Mouse (Mus musculus): Measurements from ENCODE around the gene Cpne5. TPM values are rescaled to one million over a fixed set of nuclear protein-coding genes. Genes with fewer than 3 reads are reported as not detected.

The Cpne5 gene
- under 1 TPM in 1 of 2 experiments, not detected in 1; 0.40 TPM for total RNA-seq (2023)

GRCm38 (mm10) chr17:29237772-29238420 is at the start of gene Cpne5:
Gene Cpne5 (minus strand): TSS chr17:29238167.

GRCm38 (mm10) chr17:29268682-29269348 is 30.8 kb upstream of the Cpne5 start, which contains the start of gene BC004004:
Gene BC004004 (plus strand): TSS chr17:29268788.

DNA sequence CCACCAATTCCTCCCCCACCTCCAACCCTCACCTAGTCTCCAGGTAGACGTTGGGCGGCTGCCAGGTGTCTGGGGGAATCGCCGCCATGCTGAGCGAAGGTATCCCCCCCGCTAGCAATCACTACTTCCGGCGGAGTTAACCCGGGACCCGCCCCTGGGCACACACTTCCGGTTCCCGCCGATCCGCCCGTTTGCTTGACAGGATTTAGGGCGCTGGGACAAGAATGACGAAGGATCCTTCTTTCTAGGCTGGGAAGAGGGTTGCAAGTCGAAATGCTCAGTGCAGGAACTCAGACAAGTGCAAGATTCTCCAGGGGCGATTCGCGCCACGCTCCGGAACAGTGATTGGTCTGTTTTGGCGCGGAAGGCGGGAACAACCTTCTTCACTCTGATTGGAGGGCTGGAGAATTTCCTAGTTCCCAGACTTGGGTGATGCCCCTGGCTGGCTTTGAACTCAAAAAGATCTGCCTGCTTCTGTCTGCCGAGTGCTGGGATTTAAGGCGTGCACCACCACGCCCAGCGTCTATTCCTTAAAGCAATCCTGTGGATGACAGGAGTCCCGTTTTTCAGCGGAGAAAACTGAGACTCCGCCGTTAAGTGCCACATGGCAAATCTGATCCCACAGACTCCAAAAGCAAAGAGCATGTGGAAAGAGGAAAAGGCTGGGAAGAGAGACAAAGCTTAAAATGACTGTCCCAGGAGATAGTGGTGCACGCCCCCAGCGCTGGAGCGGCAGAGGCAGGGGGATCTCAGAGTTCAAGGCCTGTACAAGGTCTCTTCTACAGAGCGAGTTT is 26.1 kb upstream of the Cpne5 start, which contains the start of gene Ppil1:
Ppil1 (minus strand) TSS at position 347 of the 794 bp plus-strand sequence.

DNA sequence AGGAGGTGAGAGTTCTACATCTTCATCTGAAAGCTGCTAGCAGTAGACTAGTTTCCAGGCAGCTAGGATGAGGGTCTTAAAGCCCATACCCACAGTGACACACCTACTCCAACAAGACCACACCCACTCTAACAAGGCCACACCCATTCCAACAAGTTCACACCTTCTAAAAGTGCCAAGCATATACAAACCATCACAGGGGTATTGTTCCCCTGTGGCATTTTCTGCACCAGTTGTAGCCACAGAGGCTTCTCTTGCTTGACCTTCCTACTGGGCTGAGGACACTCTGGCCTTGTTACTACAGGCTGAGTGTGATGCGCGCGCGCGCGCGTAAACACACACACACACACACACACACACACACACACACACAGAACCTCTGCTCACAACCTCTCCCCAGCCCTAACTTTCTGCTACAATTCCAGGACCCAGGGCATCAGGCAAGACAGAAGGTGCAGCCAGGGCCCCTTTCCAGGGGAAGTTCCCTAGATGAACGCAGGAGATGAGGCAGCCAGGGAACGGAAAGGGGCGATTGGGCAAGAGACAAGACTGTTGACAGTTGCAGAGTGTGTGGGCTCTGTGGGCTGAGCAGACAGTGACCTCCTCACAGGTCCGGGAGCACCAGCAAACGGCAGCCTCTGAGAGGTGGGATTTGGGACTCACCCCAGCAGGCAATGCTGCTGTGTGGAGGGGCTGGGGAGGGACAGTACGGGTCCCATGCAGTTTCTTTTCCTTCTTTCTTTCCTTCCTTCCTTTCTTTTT is 124.2 kb downstream of the Cpne5 start, which contains the start of gene Rab44:
Rab44 (plus strand) TSS at position 555 of the 762 bp plus-strand sequence.

Other genes with a start within 250 kb of the Cpne5 start
- 100 to 1,000 TPM; 299 to 310 TPM for gene Stk38, start 230.2 kb downstream of the Cpne5 start, total RNA-seq (2023)
- gene Srsf3, start 205.5 kb downstream of the Cpne5 start, total RNA-seq (2023): 100 to 1,000 TPM; 241 to 246 TPM
- gene Cdkn1a, start 147.2 kb downstream of the Cpne5 start, total RNA-seq (2023): 10 to 100 TPM; 24.0 to 32.5 TPM
- gene Rab44, start 124.0 kb downstream of the Cpne5 start, total RNA-seq (2023): 100 to 1,000 TPM; 211 to 216 TPM
- 10 to 100 TPM; 20.2 to 20.6 TPM for gene Ppil1, start 26.0 kb upstream of the Cpne5 start, total RNA-seq (2023)
- 10 to 100 TPM; 72.4 to 84.1 TPM for gene BC004004, start 30.6 kb upstream of the Cpne5 start, total RNA-seq (2023)
- gene Pi16, start 79.5 kb upstream of the Cpne5 start, total RNA-seq (2023): 100 to 1,000 TPM; 204 to 207 TPM
- 100 to 1,000 TPM in 1 of 2 experiments, 10 to 100 TPM in 1; 81.7 to 111 TPM for gene Mtch1, start 109.8 kb upstream of the Cpne5 start, total RNA-seq (2023)
- 10 to 100 TPM; 39.5 to 46.5 TPM for gene Fgd2, start 122.7 kb upstream of the Cpne5 start, total RNA-seq (2023)